Mouse (Mus musculus): ENCODE data around the gene Kif2c.
"Not testable (repeated sequence)": the region's sequence is repeated elsewhere in the genome, so short reads cannot be mapped to it uniquely, and the experiment has no call there.

Gene Kif2c

DNA sequence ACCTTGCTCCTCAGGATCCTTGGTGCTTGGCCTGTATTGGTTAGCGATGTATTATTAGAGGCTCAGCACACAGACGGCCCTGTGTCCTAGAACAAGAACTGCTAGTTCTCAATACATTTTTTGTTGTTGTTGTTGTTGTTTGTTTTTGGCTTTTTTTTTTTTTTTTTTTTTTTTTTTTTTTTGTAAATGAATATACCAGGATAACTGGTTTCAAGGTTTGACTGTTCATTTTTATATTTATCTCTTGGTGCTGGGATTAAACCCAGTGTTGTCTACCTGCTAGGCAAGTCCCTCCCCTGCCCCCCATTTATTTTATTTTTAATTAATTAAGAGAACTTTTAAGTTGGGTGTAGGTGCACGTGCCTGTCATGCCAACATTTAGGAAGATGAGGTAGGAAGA, 6.5 kb upstream of the Kif2c start:
- DNase-seq: no peak

DNA sequence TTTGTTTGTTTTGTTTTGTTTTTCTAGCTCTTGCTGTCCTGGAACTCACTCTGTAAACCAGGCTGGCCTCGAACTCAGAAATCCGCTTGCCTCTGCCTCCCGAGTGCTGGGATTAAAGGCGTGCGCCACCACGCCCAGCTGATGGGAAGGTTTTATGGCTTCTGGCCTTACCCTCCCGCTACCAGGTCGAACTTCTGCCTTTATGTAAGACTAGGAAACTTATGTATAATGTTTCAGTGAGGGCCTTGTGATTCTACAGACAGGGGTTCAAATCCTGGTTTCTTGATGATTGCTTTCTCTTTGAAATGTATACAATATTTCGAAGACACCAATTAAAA, 289 bp upstream of the Kif2c start:
- DNase-seq: not testable (repeated sequence)

DNA sequence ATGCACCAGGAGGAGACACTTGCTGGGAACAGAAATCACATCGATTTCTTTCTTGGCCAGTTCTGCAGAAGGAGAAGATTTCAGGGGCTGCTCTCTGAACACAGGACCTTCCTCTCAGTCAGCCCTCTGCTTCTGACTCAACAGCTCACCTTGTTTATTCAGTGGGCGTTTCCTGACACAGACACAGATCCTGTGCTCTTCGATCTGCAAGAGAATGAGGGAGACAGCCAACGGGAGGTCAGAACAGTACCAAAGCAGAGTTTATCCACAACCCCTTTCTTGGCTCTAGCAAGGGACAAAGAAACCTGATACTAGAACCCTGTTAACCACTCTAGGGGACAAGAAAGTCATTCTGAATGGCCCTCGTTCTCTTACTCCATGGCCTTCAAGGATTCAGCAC, 12.5 kb downstream of the Kif2c start:
- DNase-seq: no peak

DNA sequence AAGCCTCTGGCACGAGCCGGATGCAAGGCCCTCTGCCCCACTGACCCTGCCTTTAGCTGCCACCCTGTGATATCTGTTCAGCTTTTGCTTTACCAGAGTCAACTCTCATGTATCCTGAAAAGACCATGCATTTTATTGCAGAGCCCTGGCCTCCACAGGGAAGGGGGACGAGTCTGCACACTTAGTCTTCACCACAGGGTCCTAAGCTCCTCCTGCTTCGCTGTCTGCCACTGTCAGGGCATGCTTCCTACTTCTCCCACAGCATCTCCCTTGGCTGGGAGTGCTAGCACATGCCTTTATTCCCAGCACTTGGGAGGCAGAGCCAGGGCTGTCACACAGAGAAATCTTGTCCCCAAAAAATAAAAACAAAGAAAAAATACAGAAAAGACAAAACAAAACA, 21.3 kb downstream of the Kif2c start:
- no peak for DNase-seq

DNA sequence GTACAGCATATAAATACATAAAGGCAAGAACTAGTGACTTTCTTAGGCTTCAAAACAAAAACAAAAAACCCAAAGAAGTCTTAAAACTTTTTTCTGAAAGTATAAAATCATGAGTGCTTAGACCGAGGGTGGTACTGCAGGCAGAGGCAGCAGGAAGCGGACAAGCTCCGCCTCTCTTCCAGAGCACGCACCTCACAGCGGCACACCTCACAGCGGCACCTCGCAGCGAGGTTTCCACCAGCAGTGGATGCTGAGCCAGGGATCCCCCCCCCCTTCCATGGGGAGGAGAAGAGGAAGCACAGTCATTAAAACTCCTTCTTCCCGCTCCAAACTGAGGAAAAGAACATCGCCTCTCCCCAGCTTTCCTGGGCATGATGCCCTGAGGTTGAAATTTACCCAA, 22.8 kb downstream of the Kif2c start:
- no peak for DNase-seq

DNA sequence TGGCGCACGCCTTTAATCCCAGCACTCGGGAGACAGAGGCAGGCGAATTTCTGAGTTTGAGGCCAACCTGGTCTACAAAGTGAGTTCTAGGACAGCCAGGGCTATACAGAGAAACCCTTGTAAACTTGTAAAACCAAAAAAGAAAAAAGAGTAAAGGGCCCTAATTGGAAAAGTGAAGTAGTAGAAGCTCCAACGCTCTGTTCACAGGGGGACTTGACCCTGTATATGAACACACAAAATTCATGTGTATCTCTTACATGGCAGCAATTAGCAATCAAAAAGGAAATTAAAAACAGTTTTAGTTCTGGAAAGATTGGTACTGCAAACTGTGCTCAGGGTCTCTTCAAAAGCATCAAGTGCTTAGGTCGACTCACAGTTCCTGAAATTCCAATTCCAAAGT, 26.1 kb downstream of the Kif2c start:
- no peak for DNase-seq

DNA sequence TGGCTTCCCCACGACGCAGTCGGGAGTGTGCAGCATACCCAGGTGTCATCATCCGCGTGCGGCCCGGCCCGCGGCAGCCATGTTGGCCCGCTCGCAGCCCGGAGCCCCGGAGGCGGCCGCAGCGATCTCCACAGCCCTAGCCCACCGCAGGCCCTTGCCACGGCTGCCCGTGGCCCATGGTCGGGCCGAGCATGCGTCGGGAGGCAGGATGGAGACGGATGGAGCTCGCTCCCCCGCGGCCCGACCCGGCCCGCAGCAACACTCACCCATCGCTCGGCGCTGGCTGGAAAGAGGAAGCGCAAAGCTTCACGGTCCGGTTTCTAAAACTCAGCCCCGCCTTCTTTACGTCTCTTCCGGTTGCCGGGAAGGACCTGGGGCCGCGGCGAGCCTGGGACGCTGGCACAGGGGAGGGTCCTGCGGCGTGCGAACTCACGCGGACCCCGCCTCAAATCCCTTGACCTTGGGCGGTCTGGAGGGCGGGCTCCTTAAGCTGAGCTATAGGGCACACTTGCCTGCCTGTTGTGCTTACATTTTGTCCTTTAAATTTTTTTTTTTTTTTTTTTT, 26.6 kb downstream of the Kif2c start, which contains the start of gene Rps8:
Gene Rps8, minus strand, starts transcription at position 452 of the 564 bp plus-strand sequence.
- DNase-seq: peak; percentile 86

DNA sequence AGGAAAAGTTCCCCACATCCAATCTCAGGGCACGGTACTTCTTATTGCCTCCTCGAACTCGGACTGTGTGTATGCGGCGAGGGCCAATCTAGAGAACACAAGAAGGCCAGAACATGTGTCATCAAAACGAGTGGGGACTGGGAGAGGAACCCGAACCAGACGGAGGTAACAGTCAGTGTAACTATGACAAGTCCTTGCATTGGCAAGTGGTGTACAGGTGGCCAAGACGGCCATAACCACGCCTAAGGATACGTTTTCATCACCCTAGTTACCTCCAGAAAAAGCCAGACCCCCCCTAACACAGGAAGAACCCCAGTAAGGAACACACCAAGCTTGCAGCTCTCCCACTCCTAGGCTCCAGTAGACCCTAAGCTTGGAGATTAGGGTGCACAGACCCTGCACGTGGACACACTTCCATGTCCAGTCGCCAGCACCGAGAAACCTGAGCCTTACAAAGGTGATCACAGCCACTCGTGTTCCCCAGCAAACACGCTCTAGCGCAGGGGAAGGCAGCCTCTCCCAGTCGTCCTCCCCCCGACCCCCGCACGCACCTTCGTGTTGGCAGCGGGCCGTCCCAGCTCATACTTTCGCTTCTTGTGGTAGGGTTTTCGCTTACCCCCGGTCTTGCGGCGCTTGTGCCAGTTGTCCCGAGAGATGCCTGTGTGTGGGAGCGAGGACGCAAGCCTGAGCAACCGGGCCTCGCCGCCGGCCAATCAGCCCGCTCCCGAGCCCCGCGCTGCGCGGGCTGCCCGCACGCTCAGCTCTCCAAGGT, 27.2 kb downstream of the Kif2c start:
- no peak for DNase-seq

DNA sequence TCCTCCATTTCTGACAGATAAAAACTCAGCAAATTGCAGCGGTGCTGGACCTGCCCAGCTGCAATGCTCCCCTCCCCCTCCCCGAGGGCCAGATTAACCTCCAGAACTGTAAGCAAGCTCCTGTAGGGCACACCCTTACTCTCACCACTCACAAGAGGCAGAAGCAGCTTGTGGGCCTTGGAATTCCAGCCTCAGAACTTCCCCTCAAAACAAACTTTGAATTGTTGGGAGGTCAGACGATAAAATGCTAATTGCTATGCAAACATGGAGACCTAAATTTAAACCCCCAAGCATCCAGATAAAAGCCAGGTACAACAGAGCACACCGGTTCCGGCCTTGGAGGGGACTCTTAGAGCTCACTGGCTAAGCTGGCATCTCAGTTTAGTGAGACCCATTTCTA, 29.7 kb downstream of the Kif2c start:
- DNase-seq: no peak

DNA sequence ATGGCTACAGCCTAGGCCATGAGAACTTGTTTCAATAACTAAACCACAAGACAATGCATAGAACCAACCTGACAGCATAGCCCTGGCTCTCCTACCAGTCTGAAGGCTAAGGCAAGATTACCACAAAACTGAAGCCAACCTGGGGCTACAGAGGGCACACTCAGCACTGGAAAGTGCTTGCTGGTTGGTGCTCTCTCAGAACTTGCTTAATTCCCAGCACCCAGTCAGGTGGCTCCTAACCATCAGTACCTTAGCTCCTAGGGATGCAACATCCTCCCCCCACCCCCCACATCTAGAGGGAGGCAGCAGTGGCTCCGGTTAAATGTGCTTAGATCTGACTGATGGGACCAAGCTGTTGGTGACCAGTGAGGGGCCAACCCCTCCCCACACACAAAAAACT, 31.0 kb downstream of the Kif2c start:
- DNase-seq: no peak

DNA sequence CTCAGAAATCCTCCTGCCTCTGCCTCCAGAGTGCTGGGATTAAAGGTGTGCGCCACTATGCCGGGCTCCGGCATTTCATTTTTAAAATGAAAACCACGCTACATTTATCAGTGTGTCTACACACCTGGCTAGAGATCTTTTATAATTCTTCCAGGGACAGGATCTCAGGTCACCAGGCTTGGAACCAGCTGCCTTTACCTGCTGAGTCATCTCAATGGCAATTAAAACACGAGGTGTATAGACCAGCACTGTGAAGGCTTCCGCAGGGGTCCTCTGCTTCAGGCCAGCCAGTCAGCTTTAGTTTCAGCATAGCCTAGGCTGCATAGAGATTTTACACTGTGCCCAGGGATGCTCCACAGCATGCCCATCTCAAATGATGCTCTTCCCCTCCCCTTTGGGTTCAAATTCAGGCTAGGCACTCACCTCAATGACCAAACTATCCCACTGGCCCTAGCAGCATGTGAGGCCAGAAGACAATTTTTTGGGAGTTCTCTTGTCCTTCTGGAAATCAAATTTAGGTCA, 32.2 kb downstream of the Kif2c start:
- no peak for DNase-seq

DNA sequence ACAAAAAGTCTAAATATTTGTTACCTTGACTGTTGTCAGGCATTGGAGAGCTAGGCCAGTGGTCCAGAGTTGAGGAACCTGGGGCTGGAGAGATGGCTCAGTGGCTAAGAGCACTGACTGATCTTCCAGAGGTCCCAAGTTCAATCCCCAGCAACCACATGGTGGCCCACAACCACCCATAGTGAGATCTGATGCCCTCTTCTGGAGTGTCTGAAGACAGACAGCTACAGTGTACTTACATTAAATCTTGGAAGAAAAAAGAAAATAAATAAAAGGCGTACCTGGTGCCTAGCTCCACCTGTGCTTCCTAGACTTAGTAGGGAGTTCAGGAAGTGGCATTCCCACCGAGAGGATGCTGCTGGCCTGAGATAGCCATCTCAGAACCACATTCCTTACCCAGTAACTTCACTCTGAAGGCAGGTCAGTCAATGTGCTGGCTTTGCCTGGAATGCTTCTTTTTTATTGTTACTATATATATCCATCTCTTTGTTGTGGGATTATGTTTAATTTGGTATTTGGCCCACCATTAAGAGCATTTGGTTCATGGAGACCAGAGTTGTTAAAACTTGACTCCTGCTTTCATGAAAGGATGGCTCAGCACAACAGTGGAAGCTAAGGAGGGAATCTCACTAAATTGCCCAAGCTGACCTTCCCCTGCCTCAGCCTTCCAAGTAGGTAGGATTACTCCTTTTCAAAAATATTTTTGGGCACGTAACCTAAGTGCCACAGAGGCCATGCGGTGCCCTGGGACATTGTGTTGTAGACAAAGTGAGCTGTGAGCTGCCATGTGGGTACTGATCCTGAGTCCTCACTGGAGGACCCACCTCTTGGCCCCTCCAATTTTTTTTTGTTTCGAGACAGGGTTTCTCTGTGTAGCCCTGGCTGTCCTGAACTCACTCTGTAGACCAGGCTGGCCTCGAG, 32.9 kb downstream of the Kif2c start:
- no peak for DNase-seq

DNA sequence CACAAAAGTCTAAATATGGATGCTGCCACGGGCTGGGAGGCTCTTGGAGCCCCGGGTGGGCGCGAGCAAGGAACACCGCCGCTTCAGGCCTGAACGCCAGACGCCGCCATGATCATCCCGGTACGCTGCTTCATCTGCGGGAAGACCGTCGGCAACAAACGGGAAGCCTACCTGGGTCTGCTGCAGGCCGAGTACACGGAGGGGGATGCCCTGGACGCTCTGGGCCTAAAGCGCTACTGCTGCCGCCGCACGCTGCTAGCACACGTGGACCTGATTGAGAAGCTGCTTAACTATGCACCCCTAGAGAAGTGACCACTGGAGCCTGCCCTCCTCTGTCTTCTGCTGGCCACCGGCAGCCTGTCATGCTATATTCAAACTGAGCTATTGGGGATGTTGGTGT, 33.6 kb downstream of the Kif2c start:
- no peak for DNase-seq

DNA sequence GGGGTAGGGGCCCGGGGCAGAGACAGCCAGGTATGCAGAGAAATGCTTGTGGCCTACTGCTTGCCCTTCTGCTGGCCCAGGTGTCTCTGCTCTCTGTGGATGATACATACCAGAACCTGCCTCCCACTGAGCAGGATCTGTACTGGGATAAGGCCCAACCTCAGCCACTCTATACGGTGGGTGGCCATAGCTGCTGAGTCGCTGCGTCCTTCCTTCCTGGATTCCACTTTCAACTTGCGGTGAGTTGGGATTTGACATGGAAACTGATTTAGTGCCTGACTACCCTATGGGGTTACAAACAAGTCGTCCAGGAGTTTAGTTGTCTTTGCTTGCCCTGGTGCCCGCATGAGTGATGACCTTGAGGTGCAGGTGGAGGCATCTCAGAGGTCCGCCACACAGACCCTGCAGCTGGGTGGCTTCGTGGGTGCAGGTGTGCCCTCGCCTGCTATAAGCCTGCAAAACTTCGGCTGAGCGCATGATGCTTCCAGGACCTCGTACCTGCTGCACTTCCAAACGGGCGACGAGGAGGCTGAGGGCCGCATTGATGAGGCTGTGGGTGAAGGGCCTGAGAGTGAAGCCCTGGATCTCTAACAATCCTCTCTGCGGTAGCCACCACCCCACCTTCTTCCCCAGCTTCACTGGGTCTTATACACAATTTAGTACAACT, 34.3 kb downstream of the Kif2c start:
- DNase-seq: no peak

DNA sequence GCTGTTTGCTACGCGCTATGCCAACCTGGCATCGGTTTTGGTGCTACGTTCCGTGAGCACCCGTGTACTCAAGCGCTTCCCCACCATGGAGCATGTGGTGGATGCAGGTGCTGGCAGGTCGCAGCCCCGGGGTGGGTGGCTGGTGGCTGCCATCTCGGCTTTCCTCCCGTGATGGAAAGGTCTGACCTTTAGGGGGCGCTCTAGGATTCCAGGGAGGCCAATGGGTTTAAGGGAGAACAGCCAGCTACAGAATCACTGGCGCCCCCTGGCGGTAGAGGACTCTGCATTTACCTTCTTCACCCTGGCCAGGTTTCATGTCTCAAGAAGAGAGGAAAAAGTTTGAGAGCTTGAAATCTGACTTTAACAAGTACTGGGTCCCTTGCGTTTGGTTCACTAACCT, 36.3 kb downstream of the Kif2c start:
- peak; percentile 92 for DNase-seq

DNA sequence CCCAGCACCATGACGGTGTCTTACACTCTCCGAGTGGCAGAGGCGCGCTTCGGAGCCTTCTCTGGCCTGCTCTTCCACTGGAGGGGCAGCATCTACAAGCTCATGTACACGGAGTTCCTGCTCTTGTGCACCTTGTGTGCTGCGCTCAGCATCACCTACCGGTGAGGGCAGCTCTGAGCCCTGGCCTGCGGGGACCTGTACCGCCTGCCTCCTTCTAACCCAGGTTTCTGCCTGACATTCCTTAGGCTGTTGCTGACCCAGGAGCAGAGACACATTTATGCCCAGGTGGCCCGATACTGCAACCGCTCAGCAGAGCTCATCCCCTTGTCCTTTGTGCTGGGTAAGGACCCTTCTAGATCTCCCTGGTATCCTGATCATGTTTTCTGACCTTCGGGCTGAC, 37.2 kb downstream of the Kif2c start:
- no peak for DNase-seq

DNA sequence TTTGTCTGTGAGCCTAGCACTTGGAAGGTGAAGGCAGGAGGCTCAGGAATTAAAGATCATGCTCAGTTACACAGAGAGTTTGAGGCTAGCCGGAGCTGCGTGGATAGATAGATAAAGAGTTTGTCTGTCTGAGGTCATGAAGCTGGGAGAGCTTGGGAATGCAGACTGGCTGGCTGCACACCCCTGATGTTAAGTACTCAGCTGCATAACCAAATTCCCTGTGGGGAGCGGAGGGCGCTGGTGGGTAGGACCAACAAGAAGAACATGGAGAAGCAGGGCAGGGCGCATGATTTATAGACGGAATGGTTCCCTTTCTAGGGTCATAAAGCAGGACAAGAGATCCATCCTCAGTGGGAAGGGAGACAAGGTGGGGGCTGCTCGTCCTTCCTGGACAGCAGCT, 39.4 kb downstream of the Kif2c start:
- no peak for DNase-seq

DNA sequence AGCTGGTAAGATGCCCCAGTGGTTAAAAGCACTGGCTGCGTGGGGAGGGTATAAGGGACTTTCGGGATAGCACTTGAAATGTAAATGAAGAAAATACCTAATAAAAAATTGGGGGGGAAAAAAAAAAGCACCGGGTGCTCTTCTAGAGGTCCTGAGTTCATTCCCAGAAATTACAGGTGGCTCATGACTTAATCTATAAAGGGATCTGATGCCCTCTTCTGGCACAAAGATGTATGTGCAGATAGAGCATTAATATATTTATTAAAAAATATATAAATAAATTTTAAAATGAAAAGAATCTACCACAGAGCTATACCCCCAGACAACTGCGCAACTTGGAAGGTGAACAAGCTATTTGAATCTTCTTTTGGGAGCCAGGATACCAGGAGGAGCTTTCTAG, 41.8 kb downstream of the Kif2c start:
- no peak for DNase-seq

DNA sequence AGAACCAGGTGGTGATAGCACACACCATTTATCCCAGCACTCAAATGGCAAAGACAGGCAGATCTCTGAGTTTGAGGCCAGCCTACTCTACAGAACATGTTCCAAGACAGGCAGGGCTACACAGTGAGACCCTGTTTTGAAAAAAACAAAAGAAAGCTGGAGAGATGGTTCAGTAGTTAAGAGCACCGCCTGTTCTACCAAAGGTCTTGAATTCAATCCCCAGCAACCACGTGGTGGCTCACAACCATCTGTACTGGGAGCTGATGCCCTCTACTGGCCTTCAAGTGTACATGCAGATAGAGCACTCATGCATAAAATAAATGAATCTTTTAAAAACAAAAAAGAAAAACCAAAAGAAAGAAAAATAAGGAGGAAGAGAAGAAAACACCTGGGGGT, 43.2 kb downstream of the Kif2c start:
- DNase-seq: peak; percentile 62

DNA sequence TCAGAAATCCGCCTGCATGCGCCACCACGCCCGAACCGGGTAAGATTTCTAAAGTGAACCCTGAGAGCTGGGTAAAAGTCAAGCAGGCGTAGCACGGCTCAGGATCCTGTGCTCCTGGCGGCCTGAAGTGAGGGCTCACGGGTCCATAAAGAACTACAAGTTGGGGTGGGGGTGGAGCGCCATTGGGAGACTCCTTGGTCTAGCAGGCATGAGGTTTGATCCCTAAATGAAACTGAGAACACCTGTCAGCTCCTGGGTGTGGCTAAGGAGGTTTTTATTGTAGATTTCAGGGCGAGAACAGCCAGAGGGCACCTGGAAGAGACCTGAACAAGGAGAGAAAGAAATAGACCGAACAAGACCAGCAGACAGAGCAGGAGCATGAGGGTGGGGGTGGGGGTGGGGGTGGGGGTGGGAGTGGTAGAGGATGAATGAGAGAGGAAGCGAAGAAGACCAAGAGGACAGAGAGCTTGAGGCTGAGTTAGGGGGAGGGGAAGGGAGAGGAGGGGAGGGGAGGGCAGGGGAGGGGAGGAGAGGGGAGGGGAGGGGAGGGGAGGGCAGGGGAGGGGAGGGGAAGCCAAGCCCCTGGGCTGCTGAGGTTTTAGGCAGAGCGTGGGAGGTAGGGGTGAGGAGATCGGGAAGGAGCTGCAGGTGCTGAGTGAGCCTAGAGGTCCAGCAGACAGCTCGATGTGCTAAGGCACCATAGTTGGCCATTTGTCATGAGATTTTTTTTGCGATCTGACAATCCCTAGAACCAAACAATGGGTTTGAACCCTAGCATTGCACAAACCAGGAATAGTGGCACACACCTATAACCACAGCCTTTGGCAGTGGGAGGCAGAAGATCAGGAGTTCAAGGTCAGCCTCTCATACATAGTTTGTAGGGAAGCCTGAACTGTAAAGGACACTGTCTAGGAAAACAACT, 43.9 kb downstream of the Kif2c start:
- DNase-seq: no peak

DNA sequence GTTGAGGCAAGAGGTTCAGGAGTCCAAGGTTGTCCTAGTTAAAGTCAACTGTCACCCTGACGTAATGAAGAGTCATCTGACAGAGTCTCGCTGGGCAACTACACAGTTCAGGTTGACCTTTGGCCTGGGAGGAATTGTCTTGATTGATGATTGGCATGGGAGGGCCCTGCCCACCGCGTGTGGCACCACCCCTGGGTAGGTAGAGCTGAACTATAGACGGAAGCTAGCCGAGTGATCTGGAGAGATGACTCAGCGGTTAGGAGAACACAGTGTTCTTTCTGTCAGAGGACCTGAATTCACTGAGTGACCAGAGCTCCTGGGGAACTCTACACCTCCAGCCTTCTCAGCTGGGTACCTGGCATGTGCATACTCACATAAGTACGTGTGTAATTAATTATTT, 46.4 kb downstream of the Kif2c start:
- no peak for DNase-seq

DNA sequence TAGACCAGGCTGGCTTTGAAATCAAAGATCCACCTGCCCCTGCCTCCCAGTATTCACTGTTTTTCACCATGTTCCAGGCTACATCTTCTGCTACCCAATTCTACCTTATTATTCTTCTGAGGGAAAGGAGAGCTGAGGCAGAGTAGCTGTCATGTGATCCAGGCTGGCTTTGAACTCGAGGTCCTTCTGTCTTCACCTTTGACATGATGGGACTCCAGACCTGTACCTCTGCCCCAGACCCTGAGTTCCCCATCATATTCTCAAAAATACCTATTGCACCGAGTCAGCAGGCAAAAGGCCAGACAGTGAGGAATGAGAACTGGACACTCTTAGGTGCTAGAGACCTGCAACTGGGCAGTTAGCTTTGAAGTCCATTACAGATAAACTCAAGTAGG, 47.8 kb downstream of the Kif2c start:
- DNase-seq: no peak
